Mouse (Mus musculus) midbrain, embryonic 10.5 days (tissue): ENCODE measurements around the gene Frem1. TPM values are rescaled to one million over a fixed set of nuclear protein-coding genes. Genes with fewer than 3 reads are reported as not detected.

ENCODE experiments used
- DNase-seq: peaks from one replicate; pipeline ENCODE4 v3.0.0-alpha.2; 2017; ENCODE audit warnings: low spot score
- H3K27ac ChIP-seq: fragments of 300-500 bp; sonication (generic); replicated peaks from 2 replicates; pipeline ENCODE4 v1.5.1; 2016; ENCODE audit warnings: mild to moderate bottlenecking
- H3K27me3 ChIP-seq: fragments of 300-500 bp; sonication (generic); 2 replicates; pipeline ENCODE4 v1.6.1; 2016; ENCODE audit warnings: low read depth, mild to moderate bottlenecking; ENCODE audit not compliant: poor library complexity, severe bottlenecking
- H3K36me3 ChIP-seq: fragments of 300-500 bp; sonication (generic); 2 replicates; pipeline ENCODE4 v1.6.1; 2016; ENCODE audit warnings: mild to moderate bottlenecking, moderate library complexity
- H3K4me1 ChIP-seq: fragments of 300-500 bp; sonication (generic); 2 replicates; pipeline ENCODE4 v1.6.1; 2016
- H3K4me3 ChIP-seq: fragments of 300-500 bp; sonication (generic); 2 replicates; pipeline ENCODE4 v1.5.1; 2016; ENCODE audit warnings: mild to moderate bottlenecking, moderate library complexity
- H3K9me3 ChIP-seq: fragments of 300-500 bp; sonication (generic); replicated peaks from 2 replicates; pipeline ENCODE4 v1.6.1; 2016; ENCODE audit warnings: mild to moderate bottlenecking
- WGBS: fragments of 180-500 bp; shearing (Covaris S2); methylation state at CpG from one replicate; pipeline ENCODE4 v1.1.7; 2016; 5-methylcytosine and 5-hydroxymethylcytosine counted together
- polyA plus RNA-seq: library from polyadenylated mRNA; unstranded; fragments of >200 nt; fragmentation: Nextera tagmentation; extraction: Ambion mirVana; gene quantifications from 2 replicates; pipeline ENCODE4 v1.2.1, GENCODE M21; 2016

Gene Frem1
- polyA plus RNA-seq, 1 experiment from 2014 or later, result 6.0 TPM

DNA sequence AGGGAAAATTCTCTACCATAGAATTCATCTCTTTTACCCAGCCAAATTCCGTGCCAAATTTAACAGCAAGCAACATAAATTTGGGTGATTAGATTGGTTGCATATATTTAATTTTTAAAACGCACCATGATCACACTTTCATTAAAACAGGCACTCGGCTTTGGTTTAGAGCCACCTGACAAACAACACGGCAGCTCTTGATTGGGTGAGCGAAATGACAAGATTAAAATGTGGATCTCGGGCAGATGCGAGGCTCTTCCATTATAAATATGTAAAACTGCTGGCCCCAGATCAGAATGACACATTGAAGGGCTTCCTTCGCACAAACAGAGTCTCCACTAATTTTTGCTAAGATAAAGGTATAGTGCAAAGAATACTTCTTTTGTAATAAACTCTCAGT is 105.4 kb downstream of the Frem1 start:
- WGBS, result 94% methylated on average over 8 of the region's 8 CpGs
- peaks cover 2% of the 10 kb centered on the region; the same call in 1 of the 2 replicates for H3K4me1 ChIP-seq
- no peak overlapping the region for H3K4me3 ChIP-seq
- no peak for DNase-seq
- peaks cover 16% of the 10 kb centered on the region; the same call in 1 of the 2 replicates for H3K36me3 ChIP-seq
- no peaks in the 10 kb centered on the region for H3K27me3 ChIP-seq
- no peaks in the 10 kb centered on the region for H3K9me3 ChIP-seq
- H3K27ac ChIP-seq, result no peak overlapping the region

DNA sequence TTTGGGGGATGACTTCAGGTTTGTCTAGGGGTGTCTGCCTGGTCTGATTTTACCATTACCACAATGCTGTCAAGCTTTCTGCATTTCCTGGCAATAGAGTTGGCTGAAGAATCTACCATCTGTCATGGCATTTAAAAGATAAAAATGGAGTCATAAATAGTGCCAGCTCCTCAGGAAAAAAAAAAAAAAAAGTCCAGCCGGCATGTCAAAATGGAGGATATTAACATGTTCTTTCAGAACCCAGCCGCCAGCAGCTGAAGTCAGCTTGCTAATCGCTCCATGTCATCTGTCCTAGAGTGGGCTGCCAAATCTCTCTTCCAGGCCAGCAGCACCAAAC is 105.9 kb downstream of the Frem1 start:
- 92% methylated on average over 3 of the region's 3 CpGs for WGBS
- DNase-seq, result no peak
- no peak overlapping the region for H3K4me3 ChIP-seq
- H3K27ac ChIP-seq, result peak overlapping the region; percentile 49; the same call in 1 of the 2 replicates
- H3K4me1 ChIP-seq, result peaks cover 2% of the 10 kb centered on the region; the same call in 1 of the 2 replicates
- H3K9me3 ChIP-seq, result no peaks in the 10 kb centered on the region
- no peaks in the 10 kb centered on the region for H3K27me3 ChIP-seq
- peaks cover 18% of the 10 kb centered on the region; the same call in 1 of the 2 replicates for H3K36me3 ChIP-seq

DNA sequence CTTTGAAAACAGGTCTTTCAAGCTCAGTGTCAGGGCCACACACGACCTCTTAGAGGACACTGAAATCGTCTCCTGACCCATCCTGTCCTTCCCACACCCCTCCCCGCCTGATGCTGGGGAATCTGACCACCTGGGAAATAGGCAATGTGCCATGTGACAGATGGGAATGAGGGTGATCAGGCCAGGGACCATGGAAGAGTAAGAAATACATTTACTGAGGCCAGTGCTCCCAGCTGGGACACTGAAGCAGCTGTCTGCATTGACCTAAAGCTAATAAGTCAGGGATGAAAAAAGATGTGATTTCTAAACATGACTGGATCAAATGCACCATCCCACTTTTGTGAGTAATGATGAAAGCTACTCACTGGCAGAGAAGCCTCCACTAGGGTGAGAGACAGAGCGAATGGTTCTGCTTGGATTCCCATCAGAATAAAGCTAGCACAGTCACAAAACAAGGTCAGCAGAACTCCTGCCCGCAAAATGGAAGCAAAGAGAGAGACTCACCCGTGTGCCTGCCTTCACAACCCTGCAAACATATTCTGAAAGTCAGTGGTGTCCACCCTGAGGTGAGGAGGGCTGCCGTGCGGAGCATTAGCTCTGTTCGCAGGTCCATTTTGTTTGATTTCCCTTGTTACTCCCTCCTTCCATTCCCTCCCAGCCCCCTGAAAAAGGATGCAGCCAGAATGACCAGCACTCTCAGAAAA is 106.4 kb downstream of the Frem1 start:
- DNase-seq, result no peak
- 84% methylated on average over 9 of the region's 9 CpGs for whole genome bisulfite sequencing
- Histone ChIP-seq H3K9me3 (no peaks in the 10 kb centered on the region), H3K36me3 (peaks cover 21% of the 10 kb centered on the region; the same call in 1 of the 2 replicates), H3K4me3 (no peak overlapping the region), H3K27me3 (no peaks in the 10 kb centered on the region), H3K27ac (peak overlapping the region; percentile 49; the same call in 1 of the 2 replicates), H3K4me1 (peaks cover 2% of the 10 kb centered on the region; the same call in 1 of the 2 replicates)

DNA sequence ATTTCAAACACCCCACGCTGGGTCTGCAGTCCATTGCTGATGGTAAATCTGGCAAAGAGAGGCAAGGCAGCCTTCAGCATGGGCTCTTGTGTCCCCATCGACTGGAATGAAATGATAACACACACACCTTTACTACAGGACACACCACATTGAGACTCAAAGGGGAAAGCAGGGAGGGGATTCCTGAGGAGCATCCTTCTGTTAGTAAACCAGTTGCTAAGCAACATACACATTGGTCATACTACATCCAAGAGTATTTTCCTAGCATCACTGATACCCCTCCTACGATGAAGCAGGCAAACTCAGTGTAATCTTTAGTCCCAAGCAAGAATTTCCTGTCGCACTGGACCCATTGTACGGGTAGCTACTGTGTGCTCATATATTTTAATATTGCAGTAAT is 111.5 kb downstream of the Frem1 start:
- Histone ChIP-seq H3K9me3 (no peaks in the 10 kb centered on the region), H3K27ac (no peak overlapping the region), H3K36me3 (peaks cover 18% of the 10 kb centered on the region; the same call in 1 of the 2 replicates), H3K4me1 (no peaks in the 10 kb centered on the region), H3K4me3 (no peak overlapping the region), H3K27me3 (no peaks in the 10 kb centered on the region)
- 84% methylated on average over 5 of the region's 5 CpGs for WGBS
- no peak for DNase-seq

DNA sequence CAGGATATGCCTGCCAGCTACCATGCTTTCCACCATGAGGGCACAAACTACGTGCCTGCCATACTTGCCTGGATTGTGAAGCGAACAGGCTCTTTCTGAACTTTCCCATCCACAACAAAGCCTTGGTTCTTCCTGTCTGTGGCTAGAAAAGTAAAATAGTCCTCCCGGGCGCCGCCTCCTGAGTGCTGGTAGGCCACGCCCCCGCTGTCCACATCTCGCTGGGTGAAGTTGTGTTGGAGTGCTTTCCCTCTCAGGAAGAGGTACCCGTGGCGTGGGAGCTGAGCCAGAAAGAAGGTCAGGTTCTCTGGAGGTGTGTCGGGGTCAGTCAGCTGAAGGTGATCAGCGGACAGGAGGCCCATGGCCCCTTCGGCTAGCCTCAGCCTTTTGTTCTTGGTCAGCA is 111.9 kb downstream of the Frem1 start:
- DNase-seq, result no peak
- H3K4me3 ChIP-seq, result no peak overlapping the region
- H3K4me1 ChIP-seq, result no peaks in the 10 kb centered on the region
- no peaks in the 10 kb centered on the region for H3K9me3 ChIP-seq
- no peak overlapping the region for H3K27ac ChIP-seq
- no peaks in the 10 kb centered on the region for H3K27me3 ChIP-seq
- WGBS, result 84% methylated on average over 13 of the region's 13 CpGs
- peaks cover 18% of the 10 kb centered on the region; the same call in 1 of the 2 replicates for H3K36me3 ChIP-seq

DNA sequence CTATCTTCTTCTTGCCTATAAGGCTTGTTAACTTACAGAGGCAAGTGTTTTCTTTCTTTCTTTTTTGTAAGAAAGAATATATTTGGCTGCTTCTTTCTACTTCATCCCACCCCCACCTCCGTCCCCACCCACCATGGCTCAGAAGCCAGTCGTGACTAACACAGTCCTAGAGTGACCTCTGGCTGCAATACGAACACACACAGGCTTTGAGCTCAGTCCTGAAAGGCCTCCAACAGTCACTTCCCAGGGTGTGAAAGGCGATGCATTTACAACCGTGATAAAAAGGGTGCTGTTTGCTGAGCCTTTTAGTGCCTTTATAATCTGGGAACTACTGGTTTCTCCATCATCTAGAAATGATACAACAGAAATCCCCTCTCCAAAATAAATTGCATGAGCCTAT is 117.8 kb downstream of the Frem1 start:
- Histone ChIP-seq H3K27ac (no peak overlapping the region), H3K4me1 (peaks cover 5% of the 10 kb centered on the region; the same call in 1 of the 2 replicates), H3K4me3 (no peak overlapping the region), H3K27me3 (no peaks in the 10 kb centered on the region), H3K9me3 (no peaks in the 10 kb centered on the region), H3K36me3 (0 out of 2 replicates have a peak, but pooled peaks cover 2% of the 10 kb centered on the region)
- no peak for DNase-seq
- WGBS, result 23% methylated on average over 5 of the region's 5 CpGs

DNA sequence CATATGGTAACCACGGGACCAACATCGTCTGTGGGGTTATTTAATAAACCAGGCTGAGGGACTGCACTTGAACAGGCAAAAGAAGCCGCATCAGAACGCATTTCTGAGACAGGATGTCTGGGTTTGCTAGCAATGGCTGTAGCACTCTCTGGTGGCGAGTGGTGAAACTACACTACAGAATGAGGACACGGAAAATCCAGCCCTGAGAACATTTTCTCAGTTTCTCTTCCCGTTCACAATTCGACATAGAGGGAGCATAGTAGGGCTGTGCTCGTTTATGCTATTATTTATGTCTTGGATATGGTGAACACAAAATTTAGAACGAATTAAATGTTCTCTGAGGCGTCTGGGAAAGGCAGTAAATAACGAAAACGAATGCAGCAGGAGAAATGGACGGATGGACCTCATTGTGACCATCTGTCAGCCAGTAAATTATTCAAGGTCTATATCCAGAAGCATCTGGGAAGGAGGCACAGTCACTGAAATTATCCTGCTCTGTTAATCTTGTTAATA is 118.4 kb downstream of the Frem1 start:
- DNase-seq, result peak; percentile 71
- Histone ChIP-seq H3K27ac (peak overlapping the region; percentile 69), H3K36me3 (no peaks in the 10 kb centered on the region), H3K27me3 (no peaks in the 10 kb centered on the region), H3K4me1 (peaks cover 5% of the 10 kb centered on the region; the same call in 1 of the 2 replicates), H3K9me3 (no peaks in the 10 kb centered on the region), H3K4me3 (0 out of 2 replicates have a peak overlapping the region, but pooled peaks have one; percentile 18)
- WGBS, result 21% methylated on average over 14 of the region's 14 CpGs

- H3K36me3 ChIP-seq, result no peaks in the 10 kb centered on the region
- H3K4me1 ChIP-seq, result peaks cover 5% of the 10 kb centered on the region; the same call in 1 of the 2 replicates
- no peaks in the 10 kb centered on the region for H3K27me3 ChIP-seq
- WGBS, result 88% methylated on average over 5 of the region's 5 CpGs
- no peak overlapping the region for H3K27ac ChIP-seq
- no peak overlapping the region for H3K4me3 ChIP-seq
- H3K9me3 ChIP-seq, result no peaks in the 10 kb centered on the region
- DNase-seq, result no peak
These were observed 122.1 kb downstream of the Frem1 start for GRCm38 (mm10) chr4:82930079-82930478.

- Histone ChIP-seq H3K36me3 (no peaks in the 10 kb centered on the region), H3K4me3 (no peak overlapping the region), H3K4me1 (peaks cover under 1% of the 10 kb centered on the region; the same call in 1 of the 2 replicates), H3K27me3 (no peaks in the 10 kb centered on the region), H3K9me3 (no peaks in the 10 kb centered on the region), H3K27ac (no peak overlapping the region)
- 91% methylated on average over 4 of the region's 4 CpGs for WGBS
- DNase-seq, result no peak
These were observed 130.2 kb downstream of the Frem1 start for GRCm38 (mm10) chr4:82921962-82922361.

GRCm38 (mm10) chr4:82918625-82919024 is 133.5 kb downstream of the Frem1 start:
- WGBS, result 86% methylated on average over 2 of the region's 2 CpGs
- Histone ChIP-seq H3K4me3 (no peak overlapping the region), H3K27me3 (no peaks in the 10 kb centered on the region), H3K36me3 (0 out of 2 replicates have a peak, but pooled peaks cover 3% of the 10 kb centered on the region), H3K27ac (no peak overlapping the region), H3K4me1 (peaks cover 15% of the 10 kb centered on the region), H3K9me3 (no peaks in the 10 kb centered on the region)
- DNase-seq, result no peak

DNA sequence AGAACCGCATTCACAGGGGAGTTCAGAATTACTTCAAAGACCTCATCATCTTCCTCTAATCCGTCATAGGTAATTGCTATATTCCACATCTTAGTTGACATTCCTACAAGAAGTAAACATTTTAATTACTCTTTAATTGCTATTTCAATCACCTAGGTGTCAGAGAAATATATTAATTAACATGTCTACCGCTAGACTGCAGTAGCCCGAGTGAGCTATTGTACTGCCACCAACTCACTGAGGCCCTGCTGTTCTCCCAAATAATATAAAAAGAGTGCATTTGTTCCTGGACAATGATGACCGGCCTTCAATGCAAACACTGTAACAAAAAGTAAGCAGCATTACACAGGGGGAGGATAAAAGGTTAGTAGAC is 135.5 kb downstream of the Frem1 start:
- Histone ChIP-seq H3K27ac (no peak overlapping the region), H3K36me3 (peaks cover 3% of the 10 kb centered on the region; the same call in 1 of the 2 replicates), H3K27me3 (no peaks in the 10 kb centered on the region), H3K4me3 (no peak overlapping the region), H3K4me1 (peaks cover 15% of the 10 kb centered on the region), H3K9me3 (no peaks in the 10 kb centered on the region)
- WGBS, result 54% methylated on average over 5 of the region's 5 CpGs
- no peak for DNase-seq

GRCm38 (mm10) chr4:82916003-82916677 is 136.0 kb downstream of the Frem1 start:
- whole genome bisulfite sequencing, result 59% methylated on average over 14 of the region's 14 CpGs
- Histone ChIP-seq H3K9me3 (no peaks in the 10 kb centered on the region), H3K4me3 (no peak overlapping the region), H3K27me3 (no peaks in the 10 kb centered on the region), H3K27ac (peak overlapping the region; percentile 72), H3K36me3 (peaks cover 3% of the 10 kb centered on the region; the same call in 1 of the 2 replicates), H3K4me1 (peaks cover 15% of the 10 kb centered on the region)
- DNase-seq, result peak; percentile 18

DNA sequence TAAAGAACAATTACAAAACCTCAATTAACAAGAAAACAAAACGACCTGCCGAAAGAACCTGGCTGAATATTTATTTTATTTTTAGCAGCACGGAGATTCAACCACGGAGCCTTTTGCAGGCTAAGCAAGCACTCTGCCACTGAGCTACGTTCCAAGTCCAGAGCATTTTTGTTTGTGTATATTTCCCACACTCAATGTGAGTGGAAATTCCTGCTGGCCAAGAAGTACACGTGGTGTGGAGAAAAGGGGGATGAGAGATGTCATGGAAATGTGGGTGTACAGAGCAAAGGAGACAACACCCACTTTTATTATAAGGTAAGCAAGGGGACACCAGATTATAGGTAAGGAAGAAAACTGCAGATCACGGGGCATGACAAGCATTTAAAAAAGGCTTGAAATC is 136.6 kb downstream of the Frem1 start:
- no peak overlapping the region for H3K27ac ChIP-seq
- peaks cover 3% of the 10 kb centered on the region; the same call in 1 of the 2 replicates for H3K36me3 ChIP-seq
- peaks cover 15% of the 10 kb centered on the region for H3K4me1 ChIP-seq
- DNase-seq, result no peak
- no peak overlapping the region for H3K4me3 ChIP-seq
- H3K27me3 ChIP-seq, result no peaks in the 10 kb centered on the region
- WGBS, result 73% methylated on average over 7 of the region's 7 CpGs
- no peaks in the 10 kb centered on the region for H3K9me3 ChIP-seq
